22 mouse cellular contexts compared by ENCODE assay signal in genomic region chr3:58536573-58536972, GRCm38 (mm10).
"Had no signal": no experiment of that assay in that cellular context is flagged by ENCODE, and none has a peak within 500 bp of the region (broad histone marks: within the 10 kb centered on the region; RNA-seq: fewer than 3 reads in every experiment).

No protein-coding gene starts in this region.

- ATAC-seq: hindbrain, embryonic 16.5 days; hindbrain, postnatal 0 days; inflammation-experienced regulatory T-cells, adult 6 months; intestine, embryonic 15.5 days; intestine, embryonic 16.5 days; intestine, postnatal 0 days had no signal

- DNase-seq: heart, postnatal 10 days; heart, postnatal 14 days; heart, postnatal 36 days; heart, postnatal 4 days; kidney, adult 11 months; kidney, adult 18-20 months; kidney, adult 2 months; kidney, adult 8-10 months; kidney, adult 9 months; kidney, postnatal 10 days; kidney, postnatal 14 days; kidney, postnatal 25 days; kidney, postnatal 36 days; kidney, postnatal 4 days; layer of hippocampus, adult 9-11 months; layer of hippocampus, postnatal 36 days had no signal
